Mouse (Mus musculus): ENCODE results near the gene Pi16.

DNA sequence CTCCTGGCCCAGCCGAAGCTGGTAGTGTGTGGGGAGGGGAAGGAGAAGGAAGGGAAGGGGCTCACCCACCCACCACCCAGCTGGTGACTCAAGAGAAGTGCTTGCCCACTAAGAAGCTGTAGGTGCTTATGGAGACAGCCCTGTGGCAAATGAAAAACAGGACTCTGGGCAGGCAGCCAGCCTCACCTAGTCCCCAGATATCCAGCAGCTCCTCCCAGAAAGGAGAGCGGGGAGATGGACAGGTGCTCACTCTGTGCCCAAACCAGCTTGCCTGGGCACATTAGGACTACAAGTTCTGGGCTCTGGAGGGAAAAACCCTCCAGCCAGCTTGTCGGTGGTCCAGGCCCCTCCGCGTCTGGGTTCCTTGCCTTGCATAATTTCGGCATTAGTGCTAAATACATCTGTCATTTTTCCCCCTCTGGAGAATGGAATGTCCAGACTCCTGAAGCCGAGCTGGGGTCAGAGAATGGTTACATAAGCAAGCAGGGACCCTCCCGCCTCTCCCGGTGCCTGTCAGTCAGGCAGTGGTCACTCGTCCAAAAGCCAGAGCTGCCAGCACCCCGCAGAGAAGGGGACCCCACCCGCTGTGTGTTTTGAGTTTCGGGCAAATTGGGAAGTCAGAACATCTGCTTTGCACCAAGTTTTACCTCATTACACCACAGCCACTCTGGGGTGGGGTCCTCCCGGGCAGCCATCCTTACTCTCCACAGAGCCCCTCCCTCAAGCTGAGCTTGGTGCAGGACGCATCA, 12.2 kb upstream of the Pi16 start:
- no peak for TF ChIP-seq CTCF (IDR thresholded peaks at IDR 0.05; ENCODE audit: insufficient read depth, low read depth, low read length)
- no peak for TF ChIP-seq POLR2A (IDR thresholded peaks at IDR 0.05; ENCODE audit: insufficient read depth, low read depth, low read length)
